Mouse (Mus musculus) liver, postnatal 0 days (tissue): ENCODE results near the gene Usp15.

ENCODE experiments used
- CTCF ChIP-seq: sonication (generic); IDR thresholded peaks from 2 replicates; pipeline ENCODE4 v1.5.1; 2016; ENCODE audit warnings: antibody characterized with exemption, low read depth
- EP300 ChIP-seq: IDR thresholded peaks from 2 replicates; pipeline ENCODE4 v1.6.1; 2016; ENCODE audit warnings: antibody characterized with exemption, low read depth, mild to moderate bottlenecking

- no peak for TF ChIP-seq CTCF
- no peak for TF ChIP-seq EP300
Measured at GRCm38 (mm10) chr10:123199615-123200319, 3.0 kb upstream of the Usp15 start.
